Mouse (Mus musculus): Measurements from ENCODE around the gene Ryk. TPM values are rescaled to one million over a fixed set of nuclear protein-coding genes. Genes with fewer than 3 reads are reported as not detected.

Gene Ryk
- polyA plus RNA-seq, 1 experiment from 2014 or later = 25.3 TPM

- ATAC-seq (ENCODE audit: low FRiP score) (no peak), DNase-seq (ENCODE audit: low spot score) (no peak)
- no peaks in the 10 kb centered on the region for H3K36me3 ChIP-seq (ENCODE audit: control insufficient read depth, insufficient read depth, low read length)
- no peak overlapping the region for H3K9ac ChIP-seq (ENCODE audit: low read depth, low read length)
- no peak overlapping the region for H3K4me3 ChIP-seq (ENCODE audit: low read depth, low read length)
- no peaks in the 10 kb centered on the region for H3K27me3 ChIP-seq (ENCODE audit: control insufficient read depth, insufficient read depth, low read length)
- H3K4me2 ChIP-seq (replicated peaks; ENCODE audit: low read depth, low read length) = no peak overlapping the region
- WGBS = 88% methylated on average over 9 of the region's 9 CpGs
- H3K27ac ChIP-seq (ENCODE audit: low read depth, low read length) = no peak overlapping the region
- H3K4me1 ChIP-seq (replicated peaks; ENCODE audit: control insufficient read depth, insufficient read depth, low read length) = no peaks in the 10 kb centered on the region
- no peaks in the 10 kb centered on the region for H3K9me3 ChIP-seq (ENCODE audit: control insufficient read depth, low read length)
These were observed 43.2 kb downstream of the Ryk start for GRCm38 (mm10) chr9:102877916-102878315.

- H3K9ac ChIP-seq (ENCODE audit: low read depth, low read length) = no peak overlapping the region
- H3K4me2 ChIP-seq (replicated peaks; ENCODE audit: low read depth, low read length) = no peak overlapping the region
- H3K4me1 ChIP-seq (replicated peaks; ENCODE audit: control insufficient read depth, insufficient read depth, low read length) = no peaks in the 10 kb centered on the region
- H3K9me3 ChIP-seq (ENCODE audit: control insufficient read depth, low read length) = no peaks in the 10 kb centered on the region
- no peaks in the 10 kb centered on the region for H3K36me3 ChIP-seq (ENCODE audit: control insufficient read depth, insufficient read depth, low read length)
- H3K27ac ChIP-seq (ENCODE audit: low read depth, low read length) = no peak overlapping the region
- no peak overlapping the region for H3K4me3 ChIP-seq (ENCODE audit: low read depth, low read length)
- WGBS = 74% methylated on average over 8 of the region's 8 CpGs
- ATAC-seq (ENCODE audit: low FRiP score) (no peak), DNase-seq (ENCODE audit: low spot score) (peak; percentile 74)
- H3K27me3 ChIP-seq (ENCODE audit: control insufficient read depth, insufficient read depth, low read length) = no peaks in the 10 kb centered on the region
These were observed 44.8 kb downstream of the Ryk start for GRCm38 (mm10) chr9:102879545-102879944.

- Histone ChIP-seq H3K4me3 (ENCODE audit: low read depth, low read length) (no peak overlapping the region), H3K27ac (ENCODE audit: low read depth, low read length) (no peak overlapping the region), H3K4me2 (replicated peaks; ENCODE audit: low read depth, low read length) (no peak overlapping the region), H3K9ac (ENCODE audit: low read depth, low read length) (no peak overlapping the region), H3K27me3 (ENCODE audit: control insufficient read depth, insufficient read depth, low read length) (no peaks in the 10 kb centered on the region), H3K9me3 (ENCODE audit: control insufficient read depth, low read length) (no peaks in the 10 kb centered on the region), H3K4me1 (replicated peaks; ENCODE audit: control insufficient read depth, insufficient read depth, low read length) (no peaks in the 10 kb centered on the region), H3K36me3 (ENCODE audit: control insufficient read depth, insufficient read depth, low read length) (no peaks in the 10 kb centered on the region)
- ATAC-seq (ENCODE audit: low FRiP score) (no peak), DNase-seq (ENCODE audit: low spot score) (no peak)
- 79% methylated on average over 9 of the region's 9 CpGs for WGBS
These were observed 50.0 kb downstream of the Ryk start for GRCm38 (mm10) chr9:102884703-102885102.

GRCm38 (mm10) chr9:102890166-102890565 lies 55.4 kb downstream of the Ryk start:
- no peaks in the 10 kb centered on the region for H3K36me3 ChIP-seq (ENCODE audit: control insufficient read depth, insufficient read depth, low read length)
- DNase-seq (ENCODE audit: low spot score) = no peak

GRCm38 (mm10) chr9:102892480-102893355 lies 58.0 kb downstream of the Ryk start:
- Histone ChIP-seq H3K36me3 (ENCODE audit: control insufficient read depth, insufficient read depth, low read length) (no peaks in the 10 kb centered on the region), H3K4me2 (replicated peaks; ENCODE audit: low read depth, low read length) (no peak overlapping the region), H3K27ac (ENCODE audit: low read depth, low read length) (no peak overlapping the region), H3K4me1 (replicated peaks; ENCODE audit: control insufficient read depth, insufficient read depth, low read length) (no peaks in the 10 kb centered on the region), H3K4me3 (ENCODE audit: low read depth, low read length) (no peak overlapping the region), H3K9ac (ENCODE audit: low read depth, low read length) (no peak overlapping the region), H3K9me3 (ENCODE audit: control insufficient read depth, low read length) (no peaks in the 10 kb centered on the region), H3K27me3 (ENCODE audit: control insufficient read depth, insufficient read depth, low read length) (no peaks in the 10 kb centered on the region)
- DNase-seq (ENCODE audit: low spot score) = no peak
- WGBS = 95% methylated on average over 7 of the region's 7 CpGs
- ATAC-seq (ENCODE audit: low FRiP score) = no peak

More at GRCm38 (mm10) chr9:102890166-102890565, 55.4 kb downstream of the Ryk start:
- Histone ChIP-seq H3K27ac (ENCODE audit: low read depth, low read length) (no peak overlapping the region), H3K27me3 (ENCODE audit: control insufficient read depth, insufficient read depth, low read length) (no peaks in the 10 kb centered on the region), H3K9me3 (ENCODE audit: control insufficient read depth, low read length) (no peaks in the 10 kb centered on the region), H3K4me3 (ENCODE audit: low read depth, low read length) (no peak overlapping the region), H3K9ac (ENCODE audit: low read depth, low read length) (no peak overlapping the region), H3K4me2 (replicated peaks; ENCODE audit: low read depth, low read length) (no peak overlapping the region), H3K4me1 (replicated peaks; ENCODE audit: control insufficient read depth, insufficient read depth, low read length) (no peaks in the 10 kb centered on the region)
- no peak for ATAC-seq (ENCODE audit: low FRiP score)
- WGBS = 75% methylated on average over 9 of the region's 9 CpGs

- ATAC-seq (ENCODE audit: low FRiP score) = no peak
- Histone ChIP-seq H3K4me3 (ENCODE audit: low read depth, low read length) (no peak overlapping the region), H3K9ac (ENCODE audit: low read depth, low read length) (no peak overlapping the region), H3K4me1 (replicated peaks; ENCODE audit: control insufficient read depth, insufficient read depth, low read length) (no peaks in the 10 kb centered on the region), H3K4me2 (replicated peaks; ENCODE audit: low read depth, low read length) (no peak overlapping the region), H3K9me3 (ENCODE audit: control insufficient read depth, low read length) (no peaks in the 10 kb centered on the region), H3K36me3 (ENCODE audit: control insufficient read depth, insufficient read depth, low read length) (no peaks in the 10 kb centered on the region), H3K27me3 (ENCODE audit: control insufficient read depth, insufficient read depth, low read length) (no peaks in the 10 kb centered on the region), H3K27ac (ENCODE audit: low read depth, low read length) (no peak overlapping the region)
- 83% methylated on average over 11 of the region's 11 CpGs for WGBS
- DNase-seq (ENCODE audit: low spot score) = no peak
These were observed 58.7 kb downstream of the Ryk start for GRCm38 (mm10) chr9:102893356-102893870.

- no peaks in the 10 kb centered on the region for H3K4me1 ChIP-seq (replicated peaks; ENCODE audit: control insufficient read depth, insufficient read depth, low read length)
- H3K27ac ChIP-seq (ENCODE audit: low read depth, low read length) = no peak overlapping the region
- no peaks in the 10 kb centered on the region for H3K27me3 ChIP-seq (ENCODE audit: control insufficient read depth, insufficient read depth, low read length)
- no peak overlapping the region for H3K4me3 ChIP-seq (ENCODE audit: low read depth, low read length)
- no peaks in the 10 kb centered on the region for H3K9me3 ChIP-seq (ENCODE audit: control insufficient read depth, low read length)
- 92% methylated on average over 6 of the region's 6 CpGs for WGBS
- no peaks in the 10 kb centered on the region for H3K36me3 ChIP-seq (ENCODE audit: control insufficient read depth, insufficient read depth, low read length)
- H3K9ac ChIP-seq (ENCODE audit: low read depth, low read length) = no peak overlapping the region
- no peak for DNase-seq (ENCODE audit: low spot score)
- H3K4me2 ChIP-seq (replicated peaks; ENCODE audit: low read depth, low read length) = no peak overlapping the region
- no peak for ATAC-seq (ENCODE audit: low FRiP score)
These were observed 65.2 kb downstream of the Ryk start for GRCm38 (mm10) chr9:102899916-102900315.

- Histone ChIP-seq H3K36me3 (ENCODE audit: control insufficient read depth, insufficient read depth, low read length) (no peaks in the 10 kb centered on the region), H3K27ac (ENCODE audit: low read depth, low read length) (no peak overlapping the region), H3K9me3 (ENCODE audit: control insufficient read depth, low read length) (no peaks in the 10 kb centered on the region), H3K4me3 (ENCODE audit: low read depth, low read length) (no peak overlapping the region), H3K9ac (ENCODE audit: low read depth, low read length) (no peak overlapping the region), H3K27me3 (ENCODE audit: control insufficient read depth, insufficient read depth, low read length) (no peaks in the 10 kb centered on the region), H3K4me2 (replicated peaks; ENCODE audit: low read depth, low read length) (no peak overlapping the region), H3K4me1 (replicated peaks; ENCODE audit: control insufficient read depth, insufficient read depth, low read length) (no peaks in the 10 kb centered on the region)
- ATAC-seq (ENCODE audit: low FRiP score) = no peak
- no peak for DNase-seq (ENCODE audit: low spot score)
- WGBS = 93% methylated on average over 7 of the region's 7 CpGs
These were observed 67.6 kb downstream of the Ryk start for GRCm38 (mm10) chr9:102902308-102902707.

- no peaks in the 10 kb centered on the region for H3K9me3 ChIP-seq (ENCODE audit: control insufficient read depth, low read length)
- H3K27me3 ChIP-seq (ENCODE audit: control insufficient read depth, insufficient read depth, low read length) = no peaks in the 10 kb centered on the region
- no peak for ATAC-seq (ENCODE audit: low FRiP score)
- no peak for DNase-seq (ENCODE audit: low spot score)
- no peak overlapping the region for H3K4me2 ChIP-seq (replicated peaks; ENCODE audit: low read depth, low read length)
- 96% methylated on average over 6 of the region's 6 CpGs for WGBS
- H3K9ac ChIP-seq (ENCODE audit: low read depth, low read length) = no peak overlapping the region
- H3K4me1 ChIP-seq (replicated peaks; ENCODE audit: control insufficient read depth, insufficient read depth, low read length) = no peaks in the 10 kb centered on the region
- H3K36me3 ChIP-seq (ENCODE audit: control insufficient read depth, insufficient read depth, low read length) = no peaks in the 10 kb centered on the region
- no peak overlapping the region for H3K4me3 ChIP-seq (ENCODE audit: low read depth, low read length)
- no peak overlapping the region for H3K27ac ChIP-seq (ENCODE audit: low read depth, low read length)
These were observed 70.2 kb downstream of the Ryk start for GRCm38 (mm10) chr9:102904952-102905351.
